Mouse (Mus musculus) heart, adult 11 months (tissue): ENCODE measurements around the gene Vps11.
"Not testable (repeated sequence)": the region's sequence is repeated elsewhere in the genome, so short reads cannot be mapped to it uniquely, and the experiment has no call there.

Experiments
- DNase-seq: peaks from one replicate; pipeline ENCODE4 v3.0.0; 2022

Gene Vps11

GRCm38 (mm10) chr9:44373386-44373785 is 11.9 kb upstream of the Vps11 start:
- DNase-seq = no peak

GRCm38 (mm10) chr9:44364480-44364879 is 3.0 kb upstream of the Vps11 start:
- DNase-seq = no peak

GRCm38 (mm10) chr9:44361931-44362330 is 461 bp upstream of the Vps11 start:
- DNase-seq = not testable (repeated sequence)

GRCm38 (mm10) chr9:44357207-44357606 is 4.3 kb downstream of the Vps11 start:
- DNase-seq = no peak

- DNase-seq = peak; percentile 85
Measured at GRCm38 (mm10) chr9:44353142-44353541, 8.3 kb downstream of the Vps11 start.

GRCm38 (mm10) chr9:44352337-44352736 is 9.1 kb downstream of the Vps11 start:
- DNase-seq = no peak

- peak; percentile 88 for DNase-seq
Measured at GRCm38 (mm10) chr9:44351396-44351795, 10.1 kb downstream of the Vps11 start.

GRCm38 (mm10) chr9:44348546-44348945 is 12.9 kb downstream of the Vps11 start:
- no peak for DNase-seq

- DNase-seq = peak; percentile 80
Measured at GRCm38 (mm10) chr9:44347621-44348020, 13.8 kb downstream of the Vps11 start.

- no peak for DNase-seq
Measured at GRCm38 (mm10) chr9:44347166-44347565, 14.3 kb downstream of the Vps11 start.

- peak; percentile 88 for DNase-seq
Measured at GRCm38 (mm10) chr9:44345570-44346433, 15.7 kb downstream of the Vps11 start.

GRCm38 (mm10) chr9:44343781-44344421 is 17.6 kb downstream of the Vps11 start, which contains the start of gene Hmbs:
TSS of gene Hmbs (minus strand) at chr9:44344228.
- DNase-seq = peak; percentile 99

GRCm38 (mm10) chr9:44343290-44343689 is 18.2 kb downstream of the Vps11 start:
- peak; percentile 96 for DNase-seq

- peak; percentile 85 for DNase-seq
Measured at GRCm38 (mm10) chr9:44342605-44343004, 18.9 kb downstream of the Vps11 start.

GRCm38 (mm10) chr9:44342173-44342572 is 19.3 kb downstream of the Vps11 start:
- DNase-seq = peak; percentile 85

GRCm38 (mm10) chr9:44341487-44341886 is 20.0 kb downstream of the Vps11 start:
- DNase-seq = peak; percentile 84

GRCm38 (mm10) chr9:44338574-44338973 is 22.9 kb downstream of the Vps11 start:
- DNase-seq = no peak

- no peak for DNase-seq
Measured at GRCm38 (mm10) chr9:44337436-44338169, 23.9 kb downstream of the Vps11 start.

GRCm38 (mm10) chr9:44336964-44337363 is 24.5 kb downstream of the Vps11 start:
- DNase-seq = no peak

GRCm38 (mm10) chr9:44336513-44336912 is 25.0 kb downstream of the Vps11 start:
- not testable (repeated sequence) for DNase-seq

- no peak for DNase-seq
Measured at GRCm38 (mm10) chr9:44336093-44336406, 25.4 kb downstream of the Vps11 start.

GRCm38 (mm10) chr9:44335331-44336092 is 26.0 kb downstream of the Vps11 start:
- peak; percentile 93 for DNase-seq
